Comparison of ENCODE assay signal across 8 mouse cellular contexts in the genomic region with DNA sequence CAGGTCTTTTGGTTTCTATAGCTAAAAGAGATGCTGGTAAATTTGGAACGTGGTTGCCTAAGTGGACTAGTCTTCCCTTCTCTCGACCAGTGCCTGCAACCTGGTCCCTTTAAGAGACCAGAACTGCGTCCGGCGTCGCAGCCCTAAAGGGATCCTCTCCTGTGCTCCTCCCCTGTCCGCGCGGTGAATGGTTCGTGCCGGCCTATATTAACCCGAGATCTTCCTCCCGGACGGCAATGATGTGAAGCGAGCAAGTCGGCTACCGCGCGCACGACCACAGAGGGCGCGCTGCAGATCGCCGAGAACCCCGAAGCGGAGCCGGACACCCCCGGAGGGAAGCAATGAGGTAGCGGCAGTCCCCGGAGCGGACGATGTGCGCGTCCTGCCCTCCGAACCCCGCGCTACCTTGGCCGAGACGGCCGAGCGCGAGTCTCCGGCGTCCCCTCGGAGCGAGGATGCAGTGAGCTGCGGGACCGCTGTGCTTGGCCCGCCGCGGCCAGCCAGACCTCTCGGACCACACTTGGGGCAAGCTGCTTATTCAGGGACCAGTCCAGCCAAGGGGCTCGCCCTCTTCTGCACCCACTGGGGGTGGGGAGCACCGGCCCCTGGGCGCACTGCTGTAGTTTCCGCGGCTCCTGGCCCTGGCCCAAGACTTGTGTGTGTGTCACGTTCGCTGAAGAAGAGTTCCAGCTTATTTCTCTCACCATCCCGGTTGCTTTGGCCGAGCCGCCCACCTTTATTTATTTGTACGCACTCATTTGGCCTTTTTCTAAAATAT. TPM values are rescaled to one million over a fixed set of nuclear protein-coding genes. Genes with fewer than 3 reads are reported as not detected.
DNase-seq lines count a peak whose midpoint lies in the region; ATAC-seq and TF ChIP-seq lines count a peak whose summit lies in the region.

A gene (plus strand): TSS at position 233 of the 778 bp plus-strand sequence.

- TF ChIP-seq EP300 in CH12.LX (IDR thresholded peaks at IDR 0.05; ENCODE audit: low read length) = no peak; the same call in 1 of the 2 replicates
- 0 out of 2 replicates have a peak, but pooled peaks have one; percentile 10 for TF ChIP-seq EP300 in heart, postnatal 0 days (IDR thresholded peaks at IDR 0.05; ENCODE audit: low read depth)

- TF ChIP-seq RAD21 in CH12.LX (IDR thresholded peaks at IDR 0.05; ENCODE audit: low read depth, low read length) = peak; percentile 48

- H3K36me3 ChIP-seq in CH12.LX (replicated peaks in 1 of 2; ENCODE audit: control insufficient read depth in 1 of 2, insufficient read depth in 1 of 2, low read length in 1 of 2) = peaks cover 14 to 32% of the 10 kb centered on the region in 2 experiments
- no peaks in the 10 kb centered on the region for H3K36me3 ChIP-seq in forebrain, embryonic 13.5 days (ENCODE audit: poor library complexity, severe bottlenecking)
- no peaks in the 10 kb centered on the region for H3K36me3 ChIP-seq in heart, postnatal 0 days (replicated peaks; ENCODE audit: control insufficient read depth, insufficient read depth, low read length)
- H3K36me3 ChIP-seq in neural tube, embryonic 14.5 days (ENCODE audit: control insufficient read depth, insufficient read depth, low read length) = no peaks in the 10 kb centered on the region
- no peaks in the 10 kb centered on the region for H3K36me3 ChIP-seq in testis, adult 2 months (ENCODE audit: control insufficient read depth, insufficient read depth, low read length)

- peak within 1 kb of the TSS; percentile 77 for H3K4me2 ChIP-seq in CH12.LX (ENCODE audit: insufficient read depth, low read depth, poor library complexity, severe bottlenecking)
- H3K4me2 ChIP-seq in forebrain, embryonic 13.5 days = peak within 1 kb of the TSS; percentile 96
- H3K4me2 ChIP-seq in heart, postnatal 0 days (ENCODE audit: low read depth, low read length) = peak within 1 kb of the TSS; percentile 84
- H3K4me2 ChIP-seq in neural tube, embryonic 14.5 days (ENCODE audit: low read depth, low read length) = peak within 1 kb of the TSS; percentile 91

- H3K9me3 ChIP-seq in CH12.LX (replicated peaks; ENCODE audit: low read length) = no peaks in the 10 kb centered on the region
- H3K9me3 ChIP-seq in forebrain, embryonic 13.5 days (replicated peaks) = no peaks in the 10 kb centered on the region; the same call in 1 of the 2 replicates
- H3K9me3 ChIP-seq in heart, postnatal 0 days (replicated peaks; ENCODE audit: control insufficient read depth, low read length) = no peaks in the 10 kb centered on the region
- no peaks in the 10 kb centered on the region for H3K9me3 ChIP-seq in neural tube, embryonic 14.5 days (ENCODE audit: control insufficient read depth, low read length)

- H3K27me3 ChIP-seq in CH12.LX (replicated peaks) = no peaks in the 10 kb centered on the region
- H3K27me3 ChIP-seq in forebrain, embryonic 13.5 days = peaks cover 66% of the 10 kb centered on the region
- no peaks in the 10 kb centered on the region for H3K27me3 ChIP-seq in heart, postnatal 0 days (ENCODE audit: control insufficient read depth, insufficient read depth, low read length)
- H3K27me3 ChIP-seq in neural tube, embryonic 14.5 days (ENCODE audit: control insufficient read depth, insufficient read depth, low read length) = peaks cover 5% of the 10 kb centered on the region
- no peaks in the 10 kb centered on the region for H3K27me3 ChIP-seq in testis, adult 2 months (ENCODE audit: control insufficient read depth, insufficient read depth, low read length)

- under 1% methylated on average over 62 of the region's 63 CpGs for WGBS in forebrain, embryonic 13.5 days
- WGBS in heart, postnatal 0 days = under 1% methylated on average over 49 of the region's 63 CpGs
- under 1% methylated on average over 63 of the region's 63 CpGs for WGBS in neural tube, embryonic 14.5 days

- peak within 1 kb of the TSS; percentile 70 to 96 (median 74) for H3K4me3 ChIP-seq in CH12.LX (replicated peaks in 1 of 3; ENCODE audit: low read depth in 2 of 3, low read length in 2 of 3, poor library complexity in 1 of 3)
- peak within 1 kb of the TSS; percentile 60 for H3K4me3 ChIP-seq in forebrain, embryonic 13.5 days
- peak within 1 kb of the TSS; percentile 94 for H3K4me3 ChIP-seq in heart, postnatal 0 days (ENCODE audit: low read depth, low read length)
- H3K4me3 ChIP-seq in neural tube, embryonic 14.5 days (ENCODE audit: low read depth, low read length) = peak within 1 kb of the TSS; percentile 63
- H3K4me3 ChIP-seq in testis, adult 2 months (ENCODE audit: control insufficient read depth, low read depth, low read length) = peak within 1 kb of the TSS; percentile 80

- H3K79me2 ChIP-seq in CH12.LX (replicated peaks; ENCODE audit: control insufficient read depth, extremely low read depth, insufficient read depth, poor library complexity, severe bottlenecking) = peaks cover 40% of the 10 kb centered on the region

- H3K9ac ChIP-seq in CH12.LX (ENCODE audit: insufficient read depth, low read depth) = peak within 1 kb of the TSS; percentile 83
- H3K9ac ChIP-seq in forebrain, embryonic 13.5 days = peak within 1 kb of the TSS; percentile 70
- H3K9ac ChIP-seq in heart, postnatal 0 days (replicated peaks; ENCODE audit: low read depth, low read length) = peak within 1 kb of the TSS; percentile 87
- peak within 1 kb of the TSS; percentile 64 for H3K9ac ChIP-seq in neural tube, embryonic 14.5 days (replicated peaks; ENCODE audit: low read depth, low read length)

- peak in 1 of 2 experiments; percentile 66; a peak in 2 of 4 replicates for TF ChIP-seq CTCF in CH12.LX (conservative IDR thresholded peaks at IDR 0.05 in 1 of 2, IDR thresholded peaks at IDR 0.05 in 1 of 2; ENCODE audit: low read depth in 2 of 2, low read length in 2 of 2)
- peak; percentile 47 for TF ChIP-seq CTCF in heart, postnatal 0 days (IDR thresholded peaks at IDR 0.05; ENCODE audit: low read depth)
- no peak for TF ChIP-seq CTCF in testis, adult 2 months (IDR thresholded peaks at IDR 0.05; ENCODE audit: control insufficient read depth, insufficient read depth, insufficient replicate concordance, low read depth, low read length)

- H3K4me1 ChIP-seq in CH12.LX (ENCODE audit: control insufficient read depth in 1 of 2, insufficient read depth in 2 of 2) = peaks cover 16 to 44% of the 10 kb centered on the region in 2 experiments
- peaks cover 51% of the 10 kb centered on the region for H3K4me1 ChIP-seq in forebrain, embryonic 13.5 days
- peaks cover 15% of the 10 kb centered on the region for H3K4me1 ChIP-seq in heart, postnatal 0 days (ENCODE audit: control insufficient read depth, insufficient read depth)
- H3K4me1 ChIP-seq in neural tube, embryonic 14.5 days (ENCODE audit: control insufficient read depth, insufficient read depth, low read length) = peaks cover 15% of the 10 kb centered on the region
- peaks cover 13% of the 10 kb centered on the region for H3K4me1 ChIP-seq in testis, adult 2 months (ENCODE audit: control insufficient read depth, insufficient read depth, low read length)

- in situ Hi-C loops in CH12.LX (cut with MboI; ENCODE audit: low pct_ligation_motif_present, low pct_unique_long_range_greater_than_20kb, low sequenced_read_pairs) = loop anchor here (5.0 to 10.0 kb wide), 6 partner anchors 38 to 755 kb away; no protein-coding TSS in a partner anchor

- dilution Hi-C loops in CH12.LX (cut with MboI; ENCODE audit: extremely low pct_ligation_motif_present, extremely low pct_unique_long_range_greater_than_20kb, low sequenced_read_pairs) = no loop called here

- ATAC-seq in forebrain, embryonic 13.5 days = peak; percentile 60
- peak; percentile 91 for ATAC-seq in heart, postnatal 0 days (ENCODE audit: insufficient read depth, low read depth)
- ATAC-seq in neural tube, embryonic 14.5 days (ENCODE audit: low read depth) = peak; percentile 67

- peak; percentile 100 for TF ChIP-seq POLR2A in CH12.LX (IDR thresholded peaks at IDR 0.05; ENCODE audit: low read depth, low read length)
- no peak for TF ChIP-seq POLR2A in testis, adult 2 months (IDR thresholded peaks at IDR 0.05; ENCODE audit: control insufficient read depth, low read depth, low read length)

- H3K27ac ChIP-seq in CH12.LX (ENCODE audit: insufficient read depth, low read depth) = peak within 1 kb of the TSS; percentile 91
- H3K27ac ChIP-seq in forebrain, embryonic 13.5 days = no peak within 1 kb of the TSS
- peak within 1 kb of the TSS; percentile 92 for H3K27ac ChIP-seq in heart, postnatal 0 days (ENCODE audit: low read depth)
- H3K27ac ChIP-seq in neural tube, embryonic 14.5 days (ENCODE audit: low read depth, low read length) = peak within 1 kb of the TSS; percentile 62; the same call in 1 of the 2 replicates
- H3K27ac ChIP-seq in testis, adult 2 months (ENCODE audit: control insufficient read depth, insufficient read depth, low read depth, low read length) = no peak within 1 kb of the TSS

- peak; percentile 98 for DNase-seq in CH12.LX (ENCODE audit: extremely low read depth)
- DNase-seq in c-Kit-positive CD71-negative TER-119-negative erythroid progenitor cells, embryonic 14.5 days (ENCODE audit: low read depth) = peak; percentile 87
- peak; percentile 96 for DNase-seq in heart, postnatal 0 days (ENCODE audit: low spot score)
- DNase-seq in kidney, postnatal 4 days = peak; percentile 90 to 94
- DNase-seq in lung, adult 18-20 months = peak; percentile 95

TF ChIP-seq in CH12.LX, 34 proteins besides CTCF, POLR2A, EP300 and RAD21 (continues in another document):
- no peak for TF ChIP-seq JUN (IDR thresholded peaks at IDR 0.05; ENCODE audit: insufficient read depth, low read depth, low read length)
- no peak for TF ChIP-seq USF2 (conservative IDR thresholded peaks at IDR 0.05; ENCODE audit: low read depth, low read length)
- TF ChIP-seq MAZ (IDR thresholded peaks at IDR 0.05; ENCODE audit: low read depth, low read length) = no peak
- no peak for TF ChIP-seq ZC3H11A (IDR thresholded peaks at IDR 0.05; ENCODE audit: low read depth, low read length)
- 0 out of 2 replicates have a peak, but pooled peaks have one; percentile 53 for TF ChIP-seq ETS1 (conservative IDR thresholded peaks at IDR 0.05; ENCODE audit: low read depth, low read length)
- TF ChIP-seq MYC (IDR thresholded peaks at IDR 0.05; ENCODE audit: low read depth, low read length) = peak; percentile 78; the same call in 1 of the 2 replicates
- peak; percentile 52 for TF ChIP-seq MXI1 (IDR thresholded peaks at IDR 0.05; ENCODE audit: low read depth, low read length)
- TF ChIP-seq SMC3 (IDR thresholded peaks at IDR 0.05; ENCODE audit: low read depth, low read length) = peak; percentile 73
- peak; percentile 91 for TF ChIP-seq SIN3A (IDR thresholded peaks at IDR 0.05; ENCODE audit: low read length)

RNA-seq across cellular contexts. Expression of the gene that starts here (rescaled TPM):
- total RNA-seq in CH12.LX (2012; rRNA removed) = 82.2 and 106 TPM in 2 replicates
- total RNA-seq in CH12.LX (2014; rRNA removed) = 77.1 and 82.1 TPM in 2 replicates
- polyA plus RNA-seq in CH12.LX (2012; ENCODE audit: insufficient read length, low read depth) = 106 and 121 TPM in 2 replicates
- 6.8 and 8.3 TPM in 2 replicates for polyA plus RNA-seq in forebrain, embryonic 13.5 days (2015; fragmentation: Nextera tagmentation; extraction: Ambion mirVana)
- 40.6 and 46.0 TPM in 2 replicates for total RNA-seq in heart, postnatal 0 days (2014; rRNA removed; ENCODE audit: low replicate concordance)
- 16.2 and 17.1 TPM in 2 replicates for polyA plus RNA-seq in heart, postnatal 0 days (2015; fragmentation: Nextera tagmentation; extraction: Ambion mirVana)
- polyA plus RNA-seq in neural tube, embryonic 14.5 days (2014; fragmentation: Nextera tagmentation; extraction: Ambion mirVana) = 8.8 and 11.2 TPM in 2 replicates
- polyA plus RNA-seq in testis, adult 2 months (2012; rRNA removed) = 0.35 and 0.69 TPM in 2 replicates

Comparison
In these comparisons a context has a peak if more than half of its experiments do, and no peak if none do; other contexts are left out.
1. H3K27ac ChIP-seq: peak in CH12.LX (single experiment), heart, postnatal 0 days (single experiment) and neural tube, embryonic 14.5 days (single experiment); none in forebrain, embryonic 13.5 days (single experiment) and testis, adult 2 months (single experiment).
2. Peak in every context shown above with its lines, with median percentiles within 50 percentile points of each other: DNase-seq, H3K4me2 ChIP-seq, H3K4me3 ChIP-seq, H3K9ac ChIP-seq and ATAC-seq.